Mouse (Mus musculus): ENCODE results near the gene Rbp3. TPM values are rescaled to one million over a fixed set of nuclear protein-coding genes. Genes with fewer than 3 reads are reported as not detected.

The Rbp3 gene
- total and polyA plus RNA-seq, 3 experiments, result not detected

GRCm38 (mm10) chr14:33931853-33932252 lies 21.9 kb upstream of the Rbp3 start:
- H3K4me3 ChIP-seq (replicated peaks in 1 of 3; ENCODE audit: low read depth in 2 of 3, low read length in 2 of 3, poor library complexity in 1 of 3), result no peak overlapping the region
- DNase-seq (ENCODE audit: extremely low read depth), result no peak
- no peaks in the 10 kb centered on the region for H3K36me3 ChIP-seq (replicated peaks in 1 of 2; ENCODE audit: control insufficient read depth in 1 of 2, insufficient read depth in 1 of 2, low read length in 1 of 2)
- in situ Hi-C loops (cut with MboI; ENCODE audit: low pct_ligation_motif_present, low pct_unique_long_range_greater_than_20kb, low sequenced_read_pairs), result loop anchor here (10.0 kb wide), 1 partner anchor 257 kb away; no protein-coding TSS in a partner anchor
- no peaks in the 10 kb centered on the region for H3K9me3 ChIP-seq (replicated peaks; ENCODE audit: low read length)
- peaks cover 0 to 14% of the 10 kb centered on the region in 2 experiments; a peak in 2 of 4 replicates for H3K4me1 ChIP-seq (ENCODE audit: control insufficient read depth in 1 of 2, insufficient read depth in 2 of 2)
- no peak overlapping the region for H3K27ac ChIP-seq (ENCODE audit: insufficient read depth, low read depth)
- TF ChIP-seq USF1 (IDR thresholded peaks at IDR 0.05; ENCODE audit: low read depth, low read length) (no peak), UBTF (IDR thresholded peaks at IDR 0.05; ENCODE audit: low read depth, low read length) (no peak), TCF12 (IDR thresholded peaks at IDR 0.05; ENCODE audit: low read depth, low read length) (no peak), NRF1 (IDR thresholded peaks at IDR 0.05; ENCODE audit: low read depth, low read length) (no peak), POLR2AphosphoS2 (IDR thresholded peaks at IDR 0.05; ENCODE audit: low read depth, low read length) (no peak), BHLHE40 (IDR thresholded peaks at IDR 0.05; ENCODE audit: low read depth, low read length) (no peak), ZMIZ1 (IDR thresholded peaks at IDR 0.05; ENCODE audit: low read depth, low read length) (no peak), NELFE (IDR thresholded peaks at IDR 0.05; ENCODE audit: low read depth, low read length) (no peak), POLR2A (IDR thresholded peaks at IDR 0.05; ENCODE audit: low read depth, low read length) (no peak), PAX5 (IDR thresholded peaks at IDR 0.05; ENCODE audit: low read length) (no peak), GABPA (IDR thresholded peaks at IDR 0.05; ENCODE audit: insufficient replicate concordance, low read depth, low read length) (no peak)
- dilution Hi-C loops (cut with MboI; ENCODE audit: extremely low pct_ligation_motif_present, extremely low pct_unique_long_range_greater_than_20kb, low sequenced_read_pairs), result no loop called here
- no peak overlapping the region for H3K4me2 ChIP-seq (ENCODE audit: insufficient read depth, low read depth, poor library complexity, severe bottlenecking)
- peaks cover 4% of the 10 kb centered on the region for H3K27me3 ChIP-seq (replicated peaks)
- H3K9ac ChIP-seq (ENCODE audit: insufficient read depth, low read depth), result no peak overlapping the region
- no peaks in the 10 kb centered on the region for H3K79me2 ChIP-seq (replicated peaks; ENCODE audit: control insufficient read depth, extremely low read depth, insufficient read depth, poor library complexity, severe bottlenecking)

GRCm38 (mm10) chr14:33932935-33933703 lies 20.7 kb upstream of the Rbp3 start:
- Histone ChIP-seq H3K4me3 (replicated peaks in 1 of 3; ENCODE audit: low read depth in 2 of 3, low read length in 2 of 3, poor library complexity in 1 of 3) (no peak overlapping the region), H3K4me1 (ENCODE audit: control insufficient read depth in 1 of 2, insufficient read depth in 2 of 2) (peaks cover 0 to 11% of the 10 kb centered on the region in 2 experiments; a peak in 2 of 4 replicates), H3K9me3 (replicated peaks; ENCODE audit: low read length) (no peaks in the 10 kb centered on the region), H3K9ac (ENCODE audit: insufficient read depth, low read depth) (no peak overlapping the region), H3K79me2 (replicated peaks; ENCODE audit: control insufficient read depth, extremely low read depth, insufficient read depth, poor library complexity, severe bottlenecking) (no peaks in the 10 kb centered on the region), H3K4me2 (ENCODE audit: insufficient read depth, low read depth, poor library complexity, severe bottlenecking) (no peak overlapping the region), H3K36me3 (replicated peaks in 1 of 2; ENCODE audit: control insufficient read depth in 1 of 2, insufficient read depth in 1 of 2, low read length in 1 of 2) (no peaks in the 10 kb centered on the region), H3K27me3 (replicated peaks) (peaks cover 4% of the 10 kb centered on the region), H3K27ac (ENCODE audit: insufficient read depth, low read depth) (no peak overlapping the region)
- in situ Hi-C loops (cut with MboI; ENCODE audit: low pct_ligation_motif_present, low pct_unique_long_range_greater_than_20kb, low sequenced_read_pairs), result loop anchor here (10.0 kb wide), 1 partner anchor 258 kb away; no protein-coding TSS in a partner anchor
- dilution Hi-C loops (cut with MboI; ENCODE audit: extremely low pct_ligation_motif_present, extremely low pct_unique_long_range_greater_than_20kb, low sequenced_read_pairs), result no loop called here
- DNase-seq (ENCODE audit: extremely low read depth), result peak; percentile 55
- TF ChIP-seq ZKSCAN1 (IDR thresholded peaks at IDR 0.05; ENCODE audit: borderline replicate concordance, low read depth, low read length), result no peak
- TF ChIP-seq SIN3A (IDR thresholded peaks at IDR 0.05; ENCODE audit: low read length), result no peak
- no peak for TF ChIP-seq UBTF (IDR thresholded peaks at IDR 0.05; ENCODE audit: low read depth, low read length)
- TF ChIP-seq MAFK (IDR thresholded peaks at IDR 0.05; ENCODE audit: insufficient replicate concordance, low read length), result no peak
- no peak for TF ChIP-seq ETS1 (conservative IDR thresholded peaks at IDR 0.05; ENCODE audit: low read depth, low read length)
- no peak for TF ChIP-seq RCOR1 (conservative IDR thresholded peaks at IDR 0.05; ENCODE audit: low read depth, low read length)
- no peak for TF ChIP-seq ZNF384 (IDR thresholded peaks at IDR 0.05; ENCODE audit: low read depth, low read length)
- TF ChIP-seq MYC (IDR thresholded peaks at IDR 0.05; ENCODE audit: low read depth, low read length), result no peak
- TF ChIP-seq ZC3H11A (IDR thresholded peaks at IDR 0.05; ENCODE audit: low read depth, low read length), result no peak; the same call in 1 of the 2 replicates
- TF ChIP-seq ELF1 (IDR thresholded peaks at IDR 0.05; ENCODE audit: low read depth, low read length), result no peak
- TF ChIP-seq GABPA (IDR thresholded peaks at IDR 0.05; ENCODE audit: insufficient replicate concordance, low read depth, low read length), result no peak
- no peak for TF ChIP-seq HCFC1 (IDR thresholded peaks at IDR 0.05; ENCODE audit: low read depth, low read length)
- TF ChIP-seq RAD21 (IDR thresholded peaks at IDR 0.05; ENCODE audit: low read depth, low read length), result peak; percentile 52
- TF ChIP-seq PAX5 (IDR thresholded peaks at IDR 0.05; ENCODE audit: low read length), result no peak
- TF ChIP-seq E2F4 (IDR thresholded peaks at IDR 0.05; ENCODE audit: insufficient replicate concordance, low read depth, low read length), result no peak
- TF ChIP-seq SMC3 (IDR thresholded peaks at IDR 0.05; ENCODE audit: low read depth, low read length), result peak; percentile 64
- TF ChIP-seq CHD1 (IDR thresholded peaks at IDR 0.05; ENCODE audit: low read depth, low read length), result no peak
- no peak for TF ChIP-seq USF1 (IDR thresholded peaks at IDR 0.05; ENCODE audit: low read depth, low read length)
- TF ChIP-seq CTCF (conservative IDR thresholded peaks at IDR 0.05 in 1 of 2, IDR thresholded peaks at IDR 0.05 in 1 of 2; ENCODE audit: low read depth in 2 of 2, low read length in 2 of 2), result peak; percentile 48 to 68

Measured in CH12.LX (cell line).